Mouse (Mus musculus): Measurements from ENCODE around the gene Snx27.

Gene Snx27

DNA sequence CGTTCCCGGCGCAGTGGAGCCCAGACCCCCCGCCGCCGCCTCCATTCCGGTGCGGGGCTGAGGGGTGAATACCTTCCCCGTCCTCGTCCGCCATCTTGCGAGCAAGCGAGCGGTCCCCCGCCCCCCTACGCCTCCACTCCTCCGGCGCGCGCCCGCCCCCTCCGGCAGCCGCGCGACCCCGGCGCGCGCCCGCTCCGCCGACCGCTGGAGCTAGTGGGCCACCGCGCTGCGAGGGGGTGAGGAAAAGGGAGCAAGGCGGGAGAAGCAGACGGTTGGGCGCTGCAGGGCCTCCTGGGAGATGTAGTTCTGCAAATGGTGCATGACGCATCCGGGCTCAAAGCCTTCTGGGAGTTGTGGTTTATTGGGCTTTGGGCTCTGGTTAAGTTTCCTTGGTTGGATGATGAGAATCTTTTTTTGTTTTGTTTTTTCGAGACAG is at the start of gene Snx27:
Gene Snx27 (minus strand): TSS at position 261 of the 436 bp plus-strand sequence.
- DNase-seq (ENCODE audit: low spot score in 2 of 2), result peak; percentile 91 to 93

DNA sequence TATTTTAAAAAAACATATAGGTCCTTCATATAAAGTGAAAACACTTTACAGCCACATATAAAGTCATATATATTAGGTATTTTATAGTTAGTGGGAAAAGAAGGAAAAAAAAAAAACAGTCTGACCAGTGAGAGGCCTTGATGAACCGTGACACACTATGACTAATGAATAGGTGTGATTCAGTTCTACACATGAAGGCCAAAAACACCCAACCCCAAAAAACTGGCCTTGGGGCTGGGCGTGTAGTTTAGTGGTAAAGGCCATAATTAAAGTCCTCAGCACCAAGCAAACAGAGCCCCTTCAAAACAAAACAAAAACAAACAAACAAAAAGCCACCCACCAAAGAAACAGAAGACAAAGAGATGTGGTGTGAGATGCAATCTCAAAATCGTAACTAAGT is 47.4 kb upstream of the Snx27 start:
- no peak for DNase-seq (ENCODE audit: low spot score in 2 of 2)

DNA sequence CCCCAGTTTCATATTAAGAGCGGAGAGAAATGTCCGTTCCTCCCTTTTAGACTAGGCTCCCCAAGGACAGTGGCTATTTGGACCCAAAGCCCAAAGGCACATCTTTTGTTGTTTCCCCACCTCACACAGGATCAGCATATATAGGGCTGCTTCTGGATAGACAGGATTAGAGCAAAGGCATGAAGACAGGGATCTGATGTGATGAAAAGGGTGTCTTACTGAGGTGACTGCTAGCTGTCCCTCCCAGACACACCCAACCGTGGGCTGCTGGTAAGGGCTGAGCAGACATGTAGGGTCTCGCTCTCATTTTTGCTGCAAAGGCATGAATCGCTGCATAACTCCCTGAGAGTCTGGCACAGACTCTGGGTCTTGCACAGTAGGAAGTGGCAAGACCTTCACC is 46.2 kb upstream of the Snx27 start:
- DNase-seq (ENCODE audit: low spot score in 2 of 2), result no peak

- DNase-seq (ENCODE audit: low spot score in 2 of 2), result no peak
Observed at GRCm38 (mm10) chr3:94624281-94624680, 41.8 kb upstream of the Snx27 start.

DNA sequence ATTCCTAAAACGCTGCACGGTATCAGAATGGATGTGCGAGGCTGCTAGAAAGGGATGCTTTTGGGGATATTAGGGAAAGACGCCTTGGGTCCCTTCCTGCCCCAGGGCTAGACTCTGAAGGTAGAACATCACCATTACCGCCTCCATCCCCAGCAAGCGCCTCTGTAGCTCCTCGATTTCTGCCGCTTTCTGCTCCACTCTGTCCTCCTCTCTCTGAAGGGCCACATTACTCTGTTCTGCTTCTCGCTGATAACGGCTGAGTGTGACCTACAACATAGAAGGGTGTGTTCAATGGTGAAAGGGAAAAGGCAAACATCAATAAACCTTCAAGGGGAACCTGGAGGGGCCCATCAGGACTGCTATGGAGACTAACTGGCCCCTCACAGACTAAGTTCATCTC is 40.0 kb upstream of the Snx27 start:
- no peak for DNase-seq (ENCODE audit: low spot score in 2 of 2)

DNA sequence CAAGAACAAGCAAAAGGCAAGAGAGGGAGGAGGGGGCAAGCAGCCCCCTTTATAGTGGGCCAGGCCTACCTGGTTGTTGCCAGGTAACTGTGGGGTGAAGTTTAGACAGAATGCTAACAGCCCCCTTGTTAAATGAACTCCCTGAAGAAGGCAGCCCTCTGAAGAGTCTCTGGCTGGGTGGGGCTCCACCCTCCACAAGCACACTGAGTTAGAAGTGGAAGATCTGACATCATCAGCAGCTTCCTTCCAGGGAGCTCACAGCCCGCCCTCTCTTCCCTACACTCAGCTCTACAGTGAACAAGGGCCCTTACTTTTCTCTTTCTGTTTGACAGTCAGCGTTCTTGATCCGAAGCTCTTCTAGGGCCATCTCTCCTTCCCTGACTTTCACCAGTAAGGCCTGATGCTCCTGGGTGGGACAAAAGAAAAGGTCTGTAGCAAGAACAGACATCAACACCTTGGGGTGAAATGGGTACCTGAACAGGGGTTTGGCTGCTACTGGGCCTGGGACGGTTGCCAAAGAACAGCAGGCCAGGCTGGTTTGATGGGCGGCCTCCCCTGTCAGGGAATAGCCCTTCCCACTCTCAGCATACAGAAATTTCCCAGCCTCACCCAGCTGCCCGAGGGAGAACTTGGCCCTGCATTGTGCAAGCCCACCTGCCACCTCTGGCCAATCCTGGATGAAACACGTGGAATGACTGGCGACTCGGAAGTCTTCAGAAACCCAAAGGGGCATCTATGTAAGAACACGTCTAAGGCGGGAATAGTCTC is 39.4 kb upstream of the Snx27 start:
- DNase-seq (ENCODE audit: low spot score in 2 of 2), result no peak

- peak; percentile 47 to 51 for DNase-seq (ENCODE audit: low spot score in 2 of 2)
Observed at GRCm38 (mm10) chr3:94616717-94617116, 34.2 kb upstream of the Snx27 start.

- DNase-seq (ENCODE audit: low spot score in 2 of 2), result no peak
Observed at GRCm38 (mm10) chr3:94613258-94613878, 30.9 kb upstream of the Snx27 start.

GRCm38 (mm10) chr3:94612274-94612673 is 29.8 kb upstream of the Snx27 start:
- DNase-seq (ENCODE audit: low spot score in 2 of 2), result no peak

GRCm38 (mm10) chr3:94611834-94612233 is 29.3 kb upstream of the Snx27 start:
- DNase-seq (ENCODE audit: low spot score in 2 of 2), result no peak

DNA sequence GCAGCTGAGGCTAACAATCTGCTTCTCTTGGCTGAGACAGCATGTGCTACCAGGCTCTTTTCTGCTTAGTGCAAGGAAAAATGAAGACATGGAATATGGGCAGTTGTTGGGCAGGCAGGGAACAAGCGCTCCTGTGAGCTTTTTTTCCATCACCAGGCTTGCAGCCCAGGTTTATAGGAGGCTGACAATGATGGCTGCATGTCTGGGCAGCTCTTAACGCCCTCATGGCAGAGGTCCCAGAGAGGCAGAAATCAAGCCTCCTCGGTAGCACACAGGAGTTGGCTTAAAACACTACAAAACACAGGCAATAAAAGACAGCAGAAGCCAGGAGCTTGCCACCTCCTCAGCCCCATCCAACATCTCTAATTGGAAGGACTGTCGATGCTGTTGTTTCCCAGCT is 28.8 kb upstream of the Snx27 start:
- DNase-seq (ENCODE audit: low spot score in 2 of 2), result peak in 1 of 2 experiments; percentile 6

DNA sequence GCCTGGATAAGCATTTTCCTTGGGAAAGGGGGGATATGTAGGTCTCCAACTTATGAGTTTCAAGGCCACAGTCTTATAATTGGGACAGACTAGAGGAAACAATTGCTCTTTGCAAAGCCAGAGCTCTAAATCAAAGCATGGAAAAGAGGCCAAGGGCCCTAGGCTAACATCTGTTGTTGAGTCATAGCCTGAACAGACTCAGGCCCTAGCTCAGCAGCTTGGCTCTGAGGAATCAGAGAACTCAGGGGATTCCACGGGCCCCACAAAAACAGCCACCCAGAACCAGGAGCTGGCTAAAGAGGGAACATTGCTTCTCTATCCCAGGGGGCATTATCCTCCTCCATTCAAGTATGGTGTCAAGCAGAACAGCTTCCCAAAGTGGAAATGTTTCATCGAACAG is 28.1 kb upstream of the Snx27 start:
- DNase-seq (ENCODE audit: low spot score in 2 of 2), result peak in 1 of 2 experiments; percentile 5

GRCm38 (mm10) chr3:94609621-94610020 is 27.1 kb upstream of the Snx27 start:
- DNase-seq (ENCODE audit: low spot score in 2 of 2), result no peak

DNA sequence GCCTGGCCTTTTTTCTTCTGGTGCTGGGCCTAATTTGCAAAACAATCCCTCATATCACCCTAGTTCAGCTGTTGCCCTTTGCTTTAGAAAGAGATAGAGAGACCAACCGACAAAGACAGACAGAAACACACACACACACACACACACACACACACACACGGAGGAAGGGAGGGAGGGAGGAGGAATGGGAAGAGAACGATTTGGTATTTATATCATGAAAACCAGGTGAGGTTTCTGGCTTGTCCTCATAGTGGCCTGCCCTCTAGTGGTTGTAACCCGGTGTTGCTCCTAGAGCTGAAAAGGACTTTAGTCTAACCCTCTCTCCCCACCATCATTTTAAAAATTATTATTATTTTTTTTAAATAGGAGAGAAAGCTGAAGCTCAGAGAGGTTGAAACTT is 19.4 kb upstream of the Snx27 start:
- DNase-seq (ENCODE audit: low spot score in 2 of 2), result peak; percentile 56 to 59

- no peak for DNase-seq (ENCODE audit: low spot score in 2 of 2)
Observed at GRCm38 (mm10) chr3:94597224-94597779, 14.8 kb upstream of the Snx27 start.

DNA sequence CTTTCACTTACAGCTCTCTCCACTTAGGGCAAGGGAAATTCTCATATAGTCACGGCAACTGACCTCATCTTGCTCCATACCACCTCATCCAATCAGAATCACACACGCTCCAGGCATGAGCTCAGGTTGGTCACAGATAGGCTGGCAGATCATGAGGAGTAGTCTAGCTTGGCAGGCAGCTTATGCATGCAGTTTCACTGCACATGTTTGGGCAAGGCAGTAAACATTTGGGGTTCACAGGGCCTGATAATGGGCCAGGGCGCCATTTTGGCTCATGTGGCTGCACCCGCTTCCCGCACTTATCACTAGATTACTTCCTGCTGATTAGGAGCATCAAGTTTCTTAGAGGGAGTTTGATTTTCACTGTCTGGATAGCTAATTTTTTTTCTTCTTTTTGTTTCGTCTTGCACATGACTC is 13.4 kb upstream of the Snx27 start:
- DNase-seq (ENCODE audit: low spot score in 2 of 2), result no peak

GRCm38 (mm10) chr3:94591066-94591465 is 8.6 kb upstream of the Snx27 start:
- DNase-seq (ENCODE audit: low spot score in 2 of 2), result no peak

DNA sequence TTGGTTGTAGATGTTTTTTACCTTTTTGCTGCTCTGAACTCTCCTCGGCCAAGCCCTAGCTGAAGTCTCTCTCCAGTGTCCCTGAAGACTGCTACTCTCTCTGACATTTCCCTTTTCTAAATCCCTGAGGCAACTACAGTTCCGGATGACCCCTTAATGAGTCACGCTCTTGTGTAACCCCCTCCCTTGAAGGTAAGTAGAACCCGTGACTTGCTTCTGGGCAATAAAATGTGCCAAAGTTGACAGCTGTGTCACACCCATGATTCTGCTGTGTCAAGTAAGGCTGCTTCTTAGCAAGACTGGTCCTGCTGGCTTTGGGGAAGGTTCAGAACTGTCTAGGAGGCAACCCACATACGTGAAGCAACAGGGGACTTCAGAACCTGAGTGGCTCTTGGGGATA is 5.4 kb upstream of the Snx27 start:
- no peak for DNase-seq (ENCODE audit: low spot score in 2 of 2)

DNA sequence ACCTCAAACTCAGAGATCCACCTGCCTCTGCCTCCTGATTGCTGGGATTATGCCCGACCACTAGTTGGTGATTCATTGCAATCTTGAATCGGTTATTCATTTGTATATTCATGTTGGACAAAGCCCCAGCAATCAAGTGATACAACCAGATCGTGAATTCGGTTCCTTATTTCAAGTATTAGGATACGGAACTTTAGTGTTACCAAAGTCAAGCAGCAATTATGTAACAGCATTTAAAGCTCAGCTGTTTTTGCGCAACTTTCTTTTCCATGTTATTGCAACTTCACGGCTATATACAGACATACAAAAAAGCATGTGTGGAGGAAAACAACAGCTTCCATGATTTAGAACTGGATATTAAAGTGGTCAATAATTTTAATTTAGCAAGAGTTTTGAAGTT is 428 bp upstream of the Snx27 start:
- no peak for DNase-seq (ENCODE audit: low spot score in 2 of 2)

DNA sequence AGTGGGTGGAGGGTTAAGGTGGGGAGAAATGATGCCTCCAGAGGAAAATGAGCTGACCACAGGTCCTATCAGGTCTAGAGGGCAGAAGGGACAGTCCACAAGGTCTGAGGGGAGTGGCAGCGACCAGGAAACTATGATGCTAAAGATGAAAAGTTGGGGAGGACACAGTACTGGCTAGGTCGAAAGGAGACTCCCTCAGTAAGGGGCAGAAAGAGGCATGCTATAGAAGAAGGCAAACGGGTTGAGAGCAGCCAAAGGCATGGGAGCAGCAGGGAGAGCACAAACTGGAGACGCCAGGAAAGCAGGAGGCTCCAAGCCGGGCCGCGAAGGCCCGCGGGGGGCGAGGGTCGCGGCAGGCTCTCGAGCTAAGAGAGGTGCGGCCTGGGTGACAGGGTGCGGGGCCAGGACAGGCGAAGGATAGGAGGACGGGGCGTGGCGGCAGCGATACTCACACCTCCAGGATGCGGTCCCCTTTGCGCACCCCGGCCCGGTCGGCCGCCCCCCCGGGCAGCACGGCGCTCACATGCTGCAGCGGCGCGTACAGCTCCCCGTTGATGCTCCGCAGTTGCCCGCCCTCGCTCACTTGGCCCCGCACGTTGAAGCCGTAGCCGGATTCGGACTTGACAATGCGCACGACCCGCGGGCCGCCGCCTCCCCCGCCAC is 592 bp downstream of the Snx27 start:
- DNase-seq (ENCODE audit: low spot score in 2 of 2), result no peak

DNA sequence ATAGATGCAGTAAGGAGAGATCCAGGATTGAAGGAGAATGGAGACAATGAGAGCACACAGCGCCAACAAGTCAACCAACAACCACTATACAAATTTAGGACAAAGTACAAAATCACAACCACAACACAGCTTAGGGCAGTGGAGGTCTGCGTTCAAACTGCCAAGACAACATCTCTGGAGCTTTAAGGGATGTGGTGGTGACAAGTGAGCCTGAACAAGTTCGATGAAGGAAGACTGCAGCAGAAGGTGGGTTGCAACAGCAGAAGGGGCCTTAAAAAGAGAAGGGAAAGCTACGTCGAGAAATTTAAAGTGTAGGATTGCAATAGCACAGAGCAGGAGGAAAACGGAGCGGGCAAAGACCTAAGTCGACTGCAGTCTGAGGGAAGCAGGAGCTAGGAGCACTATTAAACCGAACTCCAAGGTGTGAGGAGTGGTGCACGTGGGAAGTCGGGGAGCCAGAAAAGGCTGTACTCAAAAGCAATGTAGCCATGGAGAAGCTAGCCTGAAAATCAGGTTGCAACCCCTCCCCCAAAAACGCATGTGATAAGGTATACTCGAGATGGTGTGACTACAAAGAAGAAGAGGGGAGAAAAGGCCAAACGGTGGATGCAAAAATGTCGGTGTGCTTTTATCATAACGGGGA is 1.3 kb downstream of the Snx27 start:
- DNase-seq (ENCODE audit: low spot score in 2 of 2), result peak; percentile 29 to 46

DNA sequence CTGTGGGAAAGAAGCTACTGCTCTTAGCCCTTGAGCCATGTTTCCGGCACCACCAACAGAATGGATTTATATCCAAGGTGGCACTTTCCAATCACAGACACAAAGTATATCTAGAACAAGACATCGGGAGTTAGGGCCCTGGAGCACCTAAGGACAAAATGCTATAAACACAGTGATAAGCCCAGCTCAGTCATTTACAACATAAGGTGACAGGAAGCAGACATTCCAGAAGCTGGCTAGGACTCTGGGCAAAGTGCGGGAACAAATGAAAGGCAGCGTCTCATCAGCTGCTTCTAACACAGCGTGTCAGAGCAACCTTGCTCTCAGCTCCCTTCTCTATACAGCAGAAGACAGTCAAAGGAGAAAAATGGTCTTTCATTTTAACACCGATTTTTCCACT is 8.0 kb downstream of the Snx27 start:
- DNase-seq (ENCODE audit: low spot score in 2 of 2), result no peak
